Mouse (Mus musculus) lung, postnatal 0 days (tissue): ENCODE data around the gene Pkd1l2. TPM values are rescaled to one million over a fixed set of nuclear protein-coding genes. Genes with fewer than 3 reads are reported as not detected.

Experiments used
- ATAC-seq: fragments of 200-750 bp; cut with Nextera tagmentation; 2 replicates; pipeline ENCODE4 v1.8.0; 2017; ENCODE audit warnings: moderate library complexity
- DNase-seq: peaks from one replicate; pipeline ENCODE4 v3.0.0-alpha.2; 2016; ENCODE audit warnings: low spot score
- H3K27ac ChIP-seq: fragments of 300-500 bp; sonication (generic); 2 replicates; pipeline ENCODE4 v1.5.1; 2014; ENCODE audit warnings: antibody characterized with exemption, mild to moderate bottlenecking, low read length, mixed read lengths
- H3K27me3 ChIP-seq: fragments of 300-500 bp; sonication (generic); replicated peaks from 2 replicates; pipeline ENCODE4 v1.6.1; 2014; ENCODE audit warnings: low read length, mixed read lengths; ENCODE audit not compliant: insufficient read depth
- H3K36me3 ChIP-seq: fragments of 300-500 bp; sonication (generic); 2 replicates; pipeline ENCODE4 v1.6.1; 2014; ENCODE audit warnings: low read length, mixed read lengths; ENCODE audit not compliant: insufficient read depth
- H3K4me1 ChIP-seq: fragments of 300-500 bp; sonication (generic); 2 replicates; pipeline ENCODE4 v1.6.1; 2014; ENCODE audit warnings: antibody characterized with exemption, low read depth, low read length, mixed read lengths; ENCODE audit not compliant: insufficient read depth
- H3K4me2 ChIP-seq: fragments of 300-500 bp; sonication (generic); replicated peaks from 2 replicates; pipeline ENCODE4 v1.6.1; 2014; ENCODE audit warnings: low read depth, mild to moderate bottlenecking, low read length, moderate library complexity, mixed read lengths
- H3K4me3 ChIP-seq: fragments of 300-500 bp; sonication (generic); 2 replicates; pipeline ENCODE4 v1.5.1; 2014; ENCODE audit warnings: low read depth, low read length
- H3K9ac ChIP-seq: fragments of 300-500 bp; sonication (generic); replicated peaks from 2 replicates; pipeline ENCODE4 v1.6.1; 2014; ENCODE audit warnings: low read depth, mild to moderate bottlenecking
- H3K9me3 ChIP-seq: fragments of 300-500 bp; sonication (generic); 2 replicates; pipeline ENCODE4 v1.6.1; 2016; ENCODE audit warnings: low read length, mixed read lengths
- CTCF ChIP-seq: IDR thresholded peaks from 2 replicates; pipeline ENCODE4 v1.5.1; 2016; ENCODE audit warnings: antibody characterized with exemption, mild to moderate bottlenecking
- EP300 ChIP-seq: IDR thresholded peaks from 2 replicates; pipeline ENCODE4 v1.6.1; 2016; ENCODE audit warnings: antibody characterized with exemption, mild to moderate bottlenecking, control low read depth
- WGBS: fragments of 180-500 bp; shearing (Covaris S2); extraction: QIAGEN DNeasy Blood & Tissue Kit; methylation state at CpG from one replicate; pipeline ENCODE4 v1.1.7; 2014; 5-methylcytosine and 5-hydroxymethylcytosine counted together
- polyA plus RNA-seq: library from polyadenylated mRNA; unstranded; fragments of >200 nt; fragmentation: Nextera tagmentation; extraction: Ambion mirVana; gene quantifications from 2 replicates; pipeline ENCODE4 v1.2.1, GENCODE M21; 2015

The Pkd1l2 gene
- polyA plus RNA-seq, 1 experiment from 2014 or later = not detected

DNA sequence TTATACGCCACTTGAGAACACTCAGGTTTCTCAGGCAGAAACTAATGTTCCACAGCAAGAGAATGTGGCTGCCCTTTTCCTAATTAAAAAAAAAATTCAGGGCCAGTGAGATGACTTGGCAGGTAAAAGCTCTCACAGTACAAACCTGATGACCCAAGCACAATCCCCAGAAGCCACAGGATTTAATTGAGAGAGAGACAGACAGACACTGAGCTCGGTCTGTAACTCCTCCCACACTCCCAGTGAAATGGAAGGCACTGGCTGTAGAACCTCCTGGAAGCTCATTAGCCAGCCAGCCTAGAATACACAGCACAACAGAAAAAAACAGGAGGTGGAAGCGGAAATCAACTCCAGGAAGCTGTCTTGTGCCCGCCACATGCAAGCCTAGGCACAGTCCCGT is 106.6 kb downstream of the Pkd1l2 start:
- Histone ChIP-seq H3K27me3 (no peaks in the 10 kb centered on the region), H3K27ac (no peak overlapping the region), H3K4me2 (no peak overlapping the region), H3K9me3 (no peaks in the 10 kb centered on the region), H3K36me3 (no peaks in the 10 kb centered on the region), H3K9ac (no peak overlapping the region), H3K4me1 (no peaks in the 10 kb centered on the region), H3K4me3 (no peak overlapping the region)
- DNase-seq = peak; percentile 26
- no peak for ATAC-seq
- TF ChIP-seq EP300 = no peak
- no peak for TF ChIP-seq CTCF
- WGBS = 52% methylated on average over 5 of the region's 5 CpGs

DNA sequence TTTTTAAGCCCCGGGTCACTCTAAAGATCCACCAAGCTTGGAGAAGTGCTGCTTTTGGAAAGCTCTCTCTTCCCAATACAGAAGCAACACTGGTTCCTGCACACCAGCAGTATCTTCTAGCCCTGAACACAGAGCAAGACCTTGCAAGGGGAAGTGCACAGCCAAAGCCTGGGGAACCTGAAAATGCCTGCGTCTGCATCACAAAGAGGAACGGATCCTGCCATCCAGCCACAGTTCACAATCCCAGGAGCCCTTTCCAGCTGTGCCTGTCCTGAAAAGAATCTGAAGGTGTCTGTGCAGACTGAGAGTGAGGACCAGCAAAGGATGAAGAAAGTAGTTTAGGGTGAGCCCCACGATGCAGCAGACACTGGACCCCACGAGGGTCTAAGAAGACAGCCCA is 107.2 kb downstream of the Pkd1l2 start:
- TF ChIP-seq EP300 = no peak
- no peak for TF ChIP-seq CTCF
- no peaks in the 10 kb centered on the region for H3K9me3 ChIP-seq
- no peaks in the 10 kb centered on the region for H3K4me1 ChIP-seq
- no peak overlapping the region for H3K4me3 ChIP-seq
- H3K9ac ChIP-seq = no peak overlapping the region
- ATAC-seq (no peak), DNase-seq (no peak)
- WGBS = 41% methylated on average over 5 of the region's 5 CpGs
- H3K4me2 ChIP-seq = no peak overlapping the region
- no peaks in the 10 kb centered on the region for H3K27me3 ChIP-seq
- H3K36me3 ChIP-seq = no peaks in the 10 kb centered on the region
- H3K27ac ChIP-seq = no peak overlapping the region

DNA sequence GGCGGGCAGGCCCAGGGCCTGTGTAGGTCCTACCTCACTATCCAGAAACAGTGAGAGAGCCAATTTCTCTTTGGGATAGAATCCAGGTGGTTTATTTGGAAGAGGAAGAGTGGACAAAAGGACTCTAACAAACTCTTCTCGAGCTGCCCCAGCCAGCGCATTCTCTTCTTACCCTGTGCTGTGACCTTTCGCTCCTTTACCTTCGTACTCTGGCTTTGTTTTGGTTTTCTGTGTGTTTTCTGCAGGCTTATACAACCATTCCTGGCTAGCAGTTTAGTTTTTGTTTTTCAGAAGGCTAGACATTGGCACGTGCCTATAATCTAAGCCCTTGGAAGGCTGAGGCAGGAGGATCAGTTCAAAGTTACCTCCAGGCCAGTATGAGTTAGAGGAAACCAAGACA is 112.7 kb downstream of the Pkd1l2 start:
- Histone ChIP-seq H3K27ac (no peak overlapping the region), H3K36me3 (no peaks in the 10 kb centered on the region), H3K4me3 (no peak overlapping the region), H3K9me3 (no peaks in the 10 kb centered on the region), H3K4me1 (no peaks in the 10 kb centered on the region), H3K9ac (no peak overlapping the region), H3K4me2 (no peak overlapping the region), H3K27me3 (no peaks in the 10 kb centered on the region)
- 83% methylated on average over 6 of the region's 6 CpGs for WGBS
- no peak for TF ChIP-seq CTCF
- no peak for DNase-seq
- ATAC-seq = no peak

DNA sequence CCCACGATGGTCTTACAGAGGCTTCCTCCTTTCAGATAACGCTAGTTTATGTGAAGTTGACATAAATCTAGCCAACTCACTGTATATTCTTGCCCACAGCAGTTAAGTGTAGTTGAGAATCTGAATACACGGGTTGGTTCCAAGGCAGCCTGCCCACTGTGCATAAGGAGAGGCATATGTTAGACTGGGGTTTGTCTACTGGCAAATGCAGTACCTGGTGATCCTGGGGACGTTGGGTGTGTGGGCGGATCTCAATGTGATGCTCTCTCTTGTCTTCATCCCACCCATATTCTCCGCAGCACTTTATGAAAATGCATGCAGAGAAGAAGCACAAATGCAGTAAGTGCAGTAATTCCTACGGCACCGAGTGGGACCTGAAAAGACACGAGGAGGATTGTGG is 127.8 kb downstream of the Pkd1l2 start:
- Histone ChIP-seq H3K9me3 (no peaks in the 10 kb centered on the region), H3K4me2 (no peak overlapping the region), H3K27me3 (no peaks in the 10 kb centered on the region), H3K27ac (no peak overlapping the region), H3K36me3 (peaks cover 36% of the 10 kb centered on the region), H3K9ac (no peak overlapping the region), H3K4me1 (no peaks in the 10 kb centered on the region), H3K4me3 (no peak overlapping the region)
- TF ChIP-seq CTCF (no peak), EP300 (no peak)
- DNase-seq = no peak
- WGBS = 92% methylated on average over 9 of the region's 9 CpGs
- ATAC-seq = no peak

DNA sequence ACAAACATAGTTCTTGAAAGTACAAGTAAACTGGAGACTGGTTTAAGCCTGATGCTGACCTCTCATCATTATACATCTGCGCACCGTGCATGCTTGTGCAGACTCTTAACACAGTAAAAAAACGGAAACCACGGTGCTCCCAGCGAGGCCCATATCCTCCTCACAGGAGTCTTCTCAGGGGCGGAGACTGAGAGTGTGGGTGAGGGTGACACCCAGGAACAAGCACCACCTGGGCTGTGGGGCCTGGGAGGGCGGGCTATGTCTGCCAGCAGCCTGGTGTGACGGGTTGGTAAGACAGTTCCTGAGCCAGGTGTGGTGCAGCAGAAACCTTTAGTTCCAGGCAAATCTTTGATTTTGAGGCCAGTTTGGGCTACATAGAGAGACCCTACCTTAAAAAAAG is 129.8 kb downstream of the Pkd1l2 start:
- ATAC-seq (no peak), DNase-seq (no peak)
- no peaks in the 10 kb centered on the region for H3K4me1 ChIP-seq
- H3K27ac ChIP-seq = peak overlapping the region; percentile 39; the same call in 1 of the 2 replicates
- TF ChIP-seq CTCF (no peak), EP300 (no peak)
- no peak overlapping the region for H3K9ac ChIP-seq
- H3K4me2 ChIP-seq = no peak overlapping the region
- no peak overlapping the region for H3K4me3 ChIP-seq
- H3K36me3 ChIP-seq = peaks cover 27% of the 10 kb centered on the region; the same call in 1 of the 2 replicates
- H3K27me3 ChIP-seq = no peaks in the 10 kb centered on the region
- H3K9me3 ChIP-seq = no peaks in the 10 kb centered on the region
- 62% methylated on average over 8 of the region's 8 CpGs for WGBS

DNA sequence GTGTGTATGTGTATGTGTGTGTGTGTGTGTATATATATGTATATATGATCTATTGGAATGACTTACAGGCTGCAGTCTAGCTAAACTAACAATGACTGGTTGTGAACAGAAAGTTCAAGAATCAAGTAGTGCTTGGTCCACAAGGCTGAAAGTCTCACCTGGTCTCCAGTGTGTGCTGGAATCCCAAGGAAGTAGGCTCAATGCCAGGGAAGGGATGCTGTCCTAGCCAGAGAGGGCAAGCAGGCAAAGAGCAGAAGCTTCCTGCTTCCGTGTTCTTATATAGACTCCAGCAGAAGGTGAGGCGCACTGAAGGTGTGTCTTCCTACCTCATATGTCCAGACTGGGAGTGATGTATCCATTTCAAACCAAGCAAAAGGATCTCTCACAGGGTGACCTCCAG is 130.5 kb downstream of the Pkd1l2 start:
- H3K27ac ChIP-seq = peak overlapping the region; percentile 39; the same call in 1 of the 2 replicates
- H3K36me3 ChIP-seq = peaks cover 25% of the 10 kb centered on the region; the same call in 1 of the 2 replicates
- H3K4me1 ChIP-seq = no peaks in the 10 kb centered on the region
- H3K9me3 ChIP-seq = no peaks in the 10 kb centered on the region
- peak; percentile 53 for DNase-seq
- H3K9ac ChIP-seq = no peak overlapping the region
- no peak overlapping the region for H3K4me2 ChIP-seq
- TF ChIP-seq CTCF (no peak), EP300 (no peak)
- H3K27me3 ChIP-seq = no peaks in the 10 kb centered on the region
- 53% methylated on average over 2 of the region's 2 CpGs for WGBS
- peak; percentile 65 for ATAC-seq
- no peak overlapping the region for H3K4me3 ChIP-seq

DNA sequence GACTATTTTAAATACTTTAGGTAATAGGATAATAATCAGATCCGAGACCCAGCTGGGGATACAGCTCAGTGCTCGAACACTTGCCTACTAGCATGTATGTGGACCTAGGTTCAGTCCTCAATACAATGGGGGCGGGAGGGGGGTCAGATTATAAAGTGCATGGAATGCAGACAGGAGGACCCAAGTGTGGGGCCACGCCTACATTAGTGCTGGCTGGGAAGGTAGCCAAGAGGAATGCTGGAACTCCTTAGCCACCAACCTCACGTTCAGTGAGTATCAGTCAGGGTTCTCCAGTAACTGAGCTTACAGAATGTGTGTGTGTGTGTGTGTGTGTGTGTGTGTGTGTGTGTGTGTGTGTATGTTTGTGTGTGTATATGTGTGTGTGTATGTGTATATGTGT is 130.9 kb downstream of the Pkd1l2 start:
- no peaks in the 10 kb centered on the region for H3K9me3 ChIP-seq
- DNase-seq = peak; percentile 86
- peak; percentile 51 for TF ChIP-seq EP300
- TF ChIP-seq CTCF = no peak
- H3K27me3 ChIP-seq = no peaks in the 10 kb centered on the region
- ATAC-seq = peak; percentile 91
- no peak overlapping the region for H3K4me2 ChIP-seq
- H3K4me3 ChIP-seq = no peak overlapping the region
- no peaks in the 10 kb centered on the region; the same call in 1 of the 2 replicates for H3K4me1 ChIP-seq
- peaks cover 21% of the 10 kb centered on the region; the same call in 1 of the 2 replicates for H3K36me3 ChIP-seq
- H3K27ac ChIP-seq = peak overlapping the region; percentile 51; the same call in 1 of the 2 replicates
- WGBS = 30% methylated on average over 5 of the region's 5 CpGs
- no peak overlapping the region for H3K9ac ChIP-seq
